Mouse (Mus musculus): ENCODE measurements around the gene Exoc3l2. TPM values are rescaled to one million over a fixed set of nuclear protein-coding genes. Genes with fewer than 3 reads are reported as not detected.
"Not testable (repeated sequence)": the region's sequence is repeated elsewhere in the genome, so short reads cannot be mapped to it uniquely, and the experiment has no call there.

Gene Exoc3l2
- total RNA-seq, 2 experiments from 2014 or later: 0.79 to 1.1 TPM

DNA sequence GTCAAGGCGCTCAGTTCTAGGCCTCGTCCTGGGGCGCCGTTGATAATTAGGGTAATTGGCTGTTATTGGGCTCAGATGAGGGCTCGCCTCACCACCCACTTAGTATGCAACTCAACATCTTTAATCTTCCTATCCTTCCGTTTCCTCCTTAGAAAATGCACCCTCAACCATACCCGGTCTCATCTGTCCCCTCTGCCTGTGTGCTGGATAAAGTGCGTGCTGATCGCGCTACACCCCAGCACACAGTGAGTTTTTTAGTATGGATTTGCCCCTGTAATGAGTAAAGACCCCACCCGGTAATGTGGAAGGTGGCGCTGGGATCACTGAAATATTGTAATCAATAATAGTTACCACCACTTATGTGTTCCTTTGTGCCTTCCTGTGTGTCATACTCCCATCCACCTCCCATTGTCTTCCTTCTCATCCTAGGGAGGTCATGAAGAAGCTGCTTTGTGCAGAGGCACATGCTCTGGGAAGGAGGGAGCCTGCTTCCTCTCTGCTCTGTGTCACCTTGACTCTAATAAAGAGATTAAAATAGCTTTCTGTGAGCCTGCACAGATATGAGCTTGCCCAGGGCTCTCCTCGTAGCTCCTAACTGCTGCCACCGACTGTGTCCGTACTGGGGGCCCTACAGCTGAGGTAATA is 45.9 kb downstream of the Exoc3l2 start:
- intact Hi-C loops (cut with DNase I): no loop called here
- no peak for DNase-seq

DNA sequence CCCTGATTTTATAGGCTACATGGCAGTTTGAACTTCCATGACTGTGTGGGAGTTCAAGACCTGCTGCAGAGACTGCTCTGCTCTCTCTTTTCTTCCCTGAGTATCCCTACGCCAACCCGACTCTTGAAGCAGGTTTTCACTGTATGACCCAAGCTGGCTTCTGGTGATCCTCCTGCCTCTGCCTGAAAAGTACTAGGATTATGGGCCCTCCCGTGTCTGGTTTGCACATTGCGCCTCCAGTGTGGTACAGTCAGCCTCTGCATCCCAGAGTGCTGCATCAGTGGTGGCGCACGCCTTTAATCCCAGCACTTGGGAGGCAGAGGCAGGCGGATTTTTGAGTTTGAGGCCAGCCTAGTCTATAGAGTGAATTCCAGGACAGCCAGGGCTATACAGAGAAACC is 46.7 kb downstream of the Exoc3l2 start:
- intact Hi-C loops (cut with DNase I): no loop called here

DNA sequence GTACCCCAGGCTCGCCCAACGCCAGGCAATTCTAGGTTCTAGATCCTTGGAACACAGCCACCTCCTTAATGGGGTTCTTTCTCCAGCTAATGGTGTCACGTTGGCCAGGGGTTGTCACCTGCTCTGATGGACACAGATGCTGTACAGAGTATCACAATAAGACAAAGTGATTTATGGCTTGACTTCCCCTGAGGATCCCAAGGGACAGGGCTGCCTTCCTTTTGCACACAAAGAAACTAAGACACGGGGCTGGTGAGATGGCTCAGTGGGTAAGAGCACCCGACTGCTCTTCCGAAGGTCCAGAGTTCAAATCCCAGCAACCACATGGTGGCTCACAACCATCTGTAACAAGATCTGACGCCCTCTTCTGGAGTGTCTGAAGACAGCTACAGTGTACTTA is 48.8 kb downstream of the Exoc3l2 start:
- DNase-seq; intact Hi-C loops (cut with DNase I): not testable (repeated sequence)

More for the DNA sequence above, 46.7 kb downstream of the Exoc3l2 start:
- DNase-seq: no peak

DNA sequence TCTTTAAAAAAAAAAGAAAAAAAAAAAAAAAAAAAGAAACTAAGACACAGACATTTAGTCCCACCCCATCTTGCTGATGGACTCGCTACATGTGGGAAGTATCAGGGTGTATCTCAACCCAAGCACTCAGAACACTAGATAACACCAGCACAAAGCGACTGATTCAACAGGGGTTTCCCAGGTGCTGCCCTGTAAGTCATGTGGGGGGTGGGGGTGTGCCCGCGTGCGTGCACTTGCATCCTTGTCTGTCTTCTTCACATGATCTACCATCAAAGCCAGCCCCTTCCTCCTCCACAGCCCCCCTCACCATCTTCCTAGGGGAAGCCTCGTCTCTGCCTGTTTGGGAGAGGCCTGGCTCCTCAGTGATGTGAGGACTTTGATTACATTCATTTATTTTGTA is 49.2 kb downstream of the Exoc3l2 start:
- intact Hi-C loops (cut with DNase I): no loop called here
- DNase-seq: no peak

DNA sequence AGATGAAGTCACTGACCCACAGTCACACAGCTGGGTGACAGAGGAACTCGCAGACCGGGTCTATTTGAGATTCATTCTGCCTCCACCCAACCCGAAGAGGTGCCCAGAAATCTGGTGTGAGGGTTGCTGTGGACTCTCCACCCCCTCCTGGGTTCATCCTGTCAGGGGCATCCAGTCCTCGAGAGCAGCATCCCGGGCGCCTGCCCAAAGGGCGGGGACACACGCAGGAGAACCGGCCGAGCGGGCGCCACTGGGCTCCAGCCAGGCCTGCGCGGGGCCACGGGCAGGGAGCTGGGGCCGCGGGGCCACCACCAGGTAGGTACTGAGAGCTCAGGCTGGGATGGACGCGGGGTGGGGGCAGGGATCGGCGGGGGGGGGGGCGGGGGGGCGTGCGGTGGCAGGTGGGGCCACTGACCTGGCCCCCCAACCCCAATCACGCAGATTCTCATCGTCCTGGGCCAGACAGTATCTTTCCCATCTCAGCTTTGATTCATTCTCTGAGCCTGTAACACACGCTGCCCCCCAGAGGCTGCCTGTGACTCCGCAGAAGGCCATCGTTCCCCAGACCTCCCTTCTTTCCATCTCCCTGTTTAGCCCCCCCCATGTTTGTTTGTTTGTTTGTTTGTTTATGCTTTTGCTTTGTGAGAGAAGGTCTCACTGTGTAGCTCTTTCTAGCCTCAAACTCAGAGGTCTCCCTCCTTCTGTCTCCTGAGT is 54.7 kb downstream of the Exoc3l2 start, which contains the start of gene Nkpd1:
Gene Nkpd1, plus strand, starts transcription at position 187 of the 714 bp plus-strand sequence.
- DNase-seq: no peak
- intact Hi-C loops (cut with DNase I): loop anchor here (2.0 kb wide), 1 partner anchor 75 kb away; no protein-coding TSS in a partner anchor

DNA sequence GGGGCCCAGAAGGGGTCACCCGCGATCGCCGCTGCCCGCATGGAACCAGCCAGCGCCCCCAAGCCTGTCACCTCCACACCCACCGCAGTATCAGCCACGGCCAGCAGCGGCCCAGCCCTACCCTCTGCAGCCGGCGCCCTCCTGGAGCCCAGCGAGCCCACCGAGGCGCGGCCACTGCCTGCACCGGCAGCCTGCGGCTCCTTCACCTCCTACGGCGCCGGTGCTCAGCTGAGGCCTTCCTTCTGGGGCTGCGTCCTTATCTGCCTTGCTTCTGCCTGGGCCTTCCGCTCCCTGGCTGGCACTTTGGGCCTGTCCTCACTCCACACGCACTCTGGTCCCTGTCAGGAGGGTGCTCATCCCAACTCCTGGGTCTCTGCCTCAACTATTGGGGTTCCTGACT is 56.9 kb downstream of the Exoc3l2 start:
- intact Hi-C loops (cut with DNase I): no loop called here
- DNase-seq: no peak

DNA sequence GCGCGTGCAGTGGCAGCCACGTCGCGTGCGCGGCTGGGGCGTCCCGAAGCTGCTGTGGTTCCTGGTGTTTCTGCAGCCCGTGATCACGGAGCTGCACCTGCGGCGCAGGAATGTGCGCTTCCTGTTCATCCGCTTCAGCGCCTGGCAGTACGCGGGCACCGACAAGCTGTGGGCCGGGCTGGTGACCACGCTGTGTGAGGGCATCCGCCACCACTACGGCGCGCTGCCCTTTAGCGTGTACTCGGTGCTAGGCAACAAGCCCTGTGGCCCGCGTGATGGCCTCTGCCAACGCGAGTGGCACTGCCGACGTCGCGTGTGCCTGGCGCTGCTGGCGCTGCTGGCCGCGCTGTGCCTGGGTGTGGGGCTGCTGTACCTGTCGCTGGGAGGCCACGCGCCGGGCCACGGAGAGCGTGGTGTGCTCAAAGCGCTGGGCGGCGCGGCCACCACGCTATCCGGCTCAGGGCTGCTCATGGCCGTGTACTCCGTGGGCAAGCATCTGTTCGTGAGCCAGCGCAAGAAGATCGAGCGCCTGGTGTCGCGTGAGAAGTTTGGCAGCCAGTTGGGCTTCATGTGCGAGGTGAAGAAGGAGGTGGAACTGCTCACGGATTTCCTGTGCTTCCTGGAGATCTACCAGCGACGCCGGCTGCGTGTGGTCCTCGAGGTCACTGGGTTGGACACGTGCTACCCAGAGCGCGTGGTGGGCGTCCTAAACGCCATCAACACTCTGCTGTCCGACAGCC is 60.1 kb downstream of the Exoc3l2 start:
- intact Hi-C loops (cut with DNase I): no loop called here
- DNase-seq: no peak

DNA sequence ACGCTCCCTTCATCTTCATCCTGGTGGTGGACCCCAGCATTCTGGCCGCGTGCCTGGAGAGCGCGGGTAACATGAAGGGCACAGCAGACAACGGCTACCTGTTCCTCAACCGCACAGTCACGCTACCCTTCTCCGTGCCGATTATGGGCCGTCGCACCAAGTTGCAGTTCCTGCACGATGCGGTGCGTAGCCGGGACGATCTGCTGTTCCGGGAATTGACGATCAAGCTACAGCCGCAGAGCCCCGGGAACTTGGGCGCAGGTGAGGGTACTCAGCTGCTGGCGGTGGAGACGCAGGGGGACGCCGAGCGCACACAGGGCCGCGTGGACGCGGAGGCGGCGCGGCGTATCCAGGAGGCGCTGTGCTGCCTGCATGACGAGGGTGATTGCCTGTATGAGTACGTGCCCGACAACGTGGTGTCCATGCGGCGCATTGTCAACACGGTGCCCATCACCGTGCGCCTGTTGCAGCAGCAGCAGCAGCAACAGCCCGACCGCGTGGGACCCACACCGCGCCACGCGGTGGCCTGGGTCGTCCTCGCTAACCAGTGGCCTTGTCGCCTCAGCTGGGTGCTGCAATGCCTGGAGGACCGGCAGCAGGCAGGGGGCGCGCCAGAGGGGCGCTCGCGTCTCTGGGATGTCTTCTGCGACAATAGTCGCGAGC is 60.8 kb downstream of the Exoc3l2 start:
- peak; percentile 65 to 70 for DNase-seq
- intact Hi-C loops (cut with DNase I): no loop called here

DNA sequence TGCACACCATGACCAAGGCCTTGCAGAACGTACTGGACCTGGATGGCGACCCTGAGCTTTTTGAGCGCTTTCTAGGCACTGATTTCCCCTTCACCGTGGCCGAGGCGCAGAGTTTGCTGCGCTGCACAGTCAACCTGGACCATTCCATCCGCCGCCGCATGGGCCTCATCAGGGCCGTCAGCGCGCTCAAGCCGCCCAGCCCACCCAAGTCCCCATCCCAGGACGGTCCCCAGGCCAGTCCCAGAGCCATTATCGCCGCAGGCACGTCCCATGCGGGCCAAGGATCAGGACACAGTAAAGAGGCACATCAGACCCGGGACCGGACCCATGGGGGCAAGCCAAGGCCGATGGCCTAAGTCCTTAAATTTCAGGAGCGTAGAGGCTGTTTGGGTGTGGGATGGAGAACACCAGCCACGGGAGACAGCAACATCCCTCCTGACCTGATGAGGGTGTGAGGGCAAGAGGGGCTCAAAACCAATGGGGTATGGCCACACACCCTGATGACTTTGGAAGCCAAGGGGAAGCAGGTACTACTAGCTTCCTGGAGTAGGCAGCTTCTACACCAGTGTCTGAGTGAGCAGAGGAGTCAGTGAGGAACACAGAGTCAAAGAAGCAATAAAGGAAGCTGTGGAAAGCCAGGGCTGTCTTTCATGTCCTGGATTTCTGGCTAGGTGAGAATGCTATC is 61.4 kb downstream of the Exoc3l2 start:
- no peak for DNase-seq
- intact Hi-C loops (cut with DNase I): no loop called here

DNA sequence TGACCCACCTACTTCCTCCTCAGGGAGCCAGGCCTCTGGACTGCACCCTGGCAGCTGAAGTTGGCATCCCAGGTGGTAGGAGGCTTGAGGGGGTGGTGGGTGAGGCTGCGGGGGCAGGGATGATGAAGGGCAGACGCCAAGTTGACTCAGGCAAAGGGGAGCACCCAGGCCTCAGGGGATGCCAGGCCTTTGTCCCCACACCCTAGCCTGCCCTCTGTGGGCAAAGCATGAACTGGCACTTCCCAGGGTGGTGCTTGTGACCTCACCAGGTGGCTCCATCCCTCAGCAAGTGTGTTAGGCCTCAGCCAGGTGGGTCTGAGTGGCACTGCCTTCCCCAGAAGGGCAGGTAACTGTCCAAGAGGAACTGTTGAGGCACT is 62.0 kb downstream of the Exoc3l2 start:
- intact Hi-C loops (cut with DNase I): no loop called here
- DNase-seq: no peak

DNA sequence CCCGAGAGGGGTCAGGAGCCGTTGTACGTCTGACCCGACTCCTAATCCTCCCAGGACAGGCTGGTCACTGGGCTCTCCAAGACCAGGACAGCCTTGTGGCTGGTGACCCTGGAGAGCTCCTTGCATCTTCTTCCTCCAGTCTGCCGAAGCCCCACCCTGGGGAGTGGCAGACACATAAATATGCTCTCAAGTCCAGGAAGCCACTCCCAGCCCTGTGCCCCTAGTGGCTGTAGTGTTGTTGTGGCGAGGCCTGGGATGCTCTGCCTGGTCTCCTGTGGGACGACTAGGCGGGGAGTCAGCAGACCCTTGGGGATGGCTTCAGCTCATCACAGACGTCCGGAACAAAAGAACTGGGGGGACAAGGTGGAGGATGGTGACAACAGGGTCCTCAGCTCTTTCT is 67.9 kb downstream of the Exoc3l2 start:
- no peak for DNase-seq
- intact Hi-C loops (cut with DNase I): no loop called here

DNA sequence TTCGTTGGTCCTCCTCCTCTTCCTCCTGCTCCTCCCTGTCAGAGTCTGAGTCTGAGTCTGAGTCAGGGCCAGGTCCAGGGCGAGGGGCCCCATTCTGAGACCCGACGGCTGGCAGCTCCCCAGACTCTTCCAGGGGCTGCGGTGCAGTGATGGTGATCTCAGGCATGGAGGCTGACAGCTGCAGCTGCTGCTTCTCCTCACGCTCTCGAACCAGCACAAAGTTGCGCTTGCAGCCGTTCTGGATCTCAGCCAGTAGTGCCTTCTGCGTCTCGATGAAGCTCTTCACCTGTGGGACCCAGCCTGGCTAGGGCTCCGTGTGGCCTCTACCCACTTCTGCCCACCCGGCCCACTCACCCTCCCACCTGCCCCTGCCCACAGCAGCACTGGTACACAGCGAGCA is 69.1 kb downstream of the Exoc3l2 start:
- intact Hi-C loops (cut with DNase I): no loop called here

DNA sequence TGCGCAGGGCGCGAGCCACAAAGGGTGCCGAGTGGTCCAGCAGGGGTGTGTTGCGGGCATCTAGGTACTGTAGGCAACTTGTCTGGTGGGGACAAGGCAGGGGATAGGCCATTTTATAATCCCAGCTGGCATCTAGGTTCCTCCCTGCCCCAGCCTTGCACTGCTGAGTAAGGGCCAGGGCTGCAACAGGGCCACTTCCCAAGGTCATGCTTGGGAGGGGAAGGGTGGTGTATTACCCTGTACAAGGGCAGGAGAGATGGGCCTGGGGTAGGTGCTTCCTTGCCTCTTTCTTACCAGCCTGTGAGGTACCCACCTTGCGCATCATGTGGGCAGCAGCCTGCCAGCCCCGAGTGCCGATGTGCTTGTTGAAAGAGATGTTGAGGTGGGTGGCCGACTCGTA is 71.5 kb downstream of the Exoc3l2 start:
- intact Hi-C loops (cut with DNase I): no loop called here
- no peak for DNase-seq

More for the DNA sequence above, 69.1 kb downstream of the Exoc3l2 start:
- no peak for DNase-seq

DNA sequence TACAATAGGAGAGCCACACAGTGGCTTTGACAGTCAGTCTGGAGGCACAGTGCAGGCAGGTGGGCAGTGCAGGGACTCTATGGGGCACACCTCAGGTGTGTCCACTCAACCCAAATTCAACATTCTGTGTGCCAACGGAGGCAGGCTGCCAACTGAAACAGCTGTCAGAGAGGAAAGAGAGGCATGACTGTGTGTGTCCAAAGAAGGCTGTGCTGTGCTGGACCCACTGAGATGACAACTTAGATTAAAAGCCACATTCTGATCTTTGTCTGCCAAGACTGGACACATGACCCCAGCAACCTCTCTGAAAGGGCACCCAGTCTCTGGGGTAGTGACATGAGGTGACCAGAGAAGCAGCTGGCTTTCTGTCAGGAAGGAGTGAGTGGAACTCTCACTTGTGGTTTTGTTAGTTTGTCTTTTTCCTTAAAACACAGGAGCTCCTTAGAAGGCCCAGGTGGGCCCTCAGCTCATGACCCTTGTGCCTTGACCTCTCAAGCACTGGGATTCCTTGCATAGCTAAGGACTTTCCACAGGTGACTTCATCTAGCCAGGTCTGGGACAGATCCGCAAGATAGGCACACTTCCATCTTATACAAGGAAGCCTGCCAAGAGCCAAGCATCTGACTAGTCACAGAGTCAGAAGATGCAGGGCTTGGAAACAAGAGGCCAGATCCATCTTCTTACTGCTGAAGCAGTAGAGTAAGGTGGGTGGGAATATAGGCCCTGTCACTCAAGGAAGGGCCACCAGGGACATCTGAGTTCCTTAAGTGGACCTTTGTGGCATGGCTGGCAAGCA is 77.8 kb downstream of the Exoc3l2 start:
- DNase-seq: no peak
- intact Hi-C loops (cut with DNase I): no loop called here

DNA sequence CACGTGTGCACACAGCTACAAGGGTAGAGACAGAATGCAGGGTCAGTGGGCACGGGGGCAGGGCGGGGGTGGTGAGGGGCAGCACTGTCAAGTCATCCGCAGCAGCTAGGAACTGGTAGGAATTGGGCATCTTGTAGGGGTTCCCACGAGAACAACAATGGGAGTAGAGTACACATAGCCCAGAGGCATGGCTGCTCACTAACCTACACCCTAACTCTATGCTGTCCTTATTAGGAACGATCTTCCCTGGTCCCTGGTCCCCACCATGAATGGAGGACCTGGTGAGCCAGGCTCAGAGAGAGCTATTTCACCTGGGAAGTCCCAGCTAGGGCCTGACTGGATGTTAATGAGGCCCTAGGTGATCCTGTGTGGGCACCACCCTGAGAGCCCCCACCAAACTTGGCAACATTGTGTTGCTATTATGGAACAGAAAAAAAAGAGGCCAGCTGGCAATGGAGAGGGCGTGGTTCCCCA is 78.6 kb downstream of the Exoc3l2 start:
- intact Hi-C loops (cut with DNase I): no loop called here
- no peak for DNase-seq

DNA sequence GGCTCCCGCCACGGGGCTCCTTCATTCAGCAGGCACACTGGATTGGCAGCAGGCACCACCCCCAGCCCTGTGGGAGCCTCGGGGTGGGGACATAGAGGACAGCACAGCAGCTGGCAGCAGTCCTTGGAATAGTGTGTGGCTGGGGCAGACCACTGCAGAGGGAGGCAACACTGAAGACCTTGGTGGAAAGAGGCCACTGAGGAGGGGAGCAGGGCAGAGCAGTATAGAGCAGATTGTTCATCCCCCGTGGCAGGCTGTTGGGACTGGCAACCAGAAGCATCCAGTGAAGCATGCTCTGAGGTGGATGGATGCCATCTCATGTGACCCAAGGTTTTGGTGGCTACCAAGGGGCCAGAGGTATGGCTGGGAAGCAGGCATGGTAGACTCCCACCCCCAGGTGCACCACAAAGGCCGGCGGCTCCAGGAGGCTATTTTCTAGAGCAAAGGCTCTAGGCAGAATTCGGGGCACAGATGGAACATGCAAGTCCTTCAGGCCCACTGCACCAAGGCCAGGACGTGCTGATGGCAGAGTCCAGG is 79.1 kb downstream of the Exoc3l2 start:
- intact Hi-C loops (cut with DNase I): no loop called here
- DNase-seq: peak in 1 of 2 experiments; percentile 26

DNA sequence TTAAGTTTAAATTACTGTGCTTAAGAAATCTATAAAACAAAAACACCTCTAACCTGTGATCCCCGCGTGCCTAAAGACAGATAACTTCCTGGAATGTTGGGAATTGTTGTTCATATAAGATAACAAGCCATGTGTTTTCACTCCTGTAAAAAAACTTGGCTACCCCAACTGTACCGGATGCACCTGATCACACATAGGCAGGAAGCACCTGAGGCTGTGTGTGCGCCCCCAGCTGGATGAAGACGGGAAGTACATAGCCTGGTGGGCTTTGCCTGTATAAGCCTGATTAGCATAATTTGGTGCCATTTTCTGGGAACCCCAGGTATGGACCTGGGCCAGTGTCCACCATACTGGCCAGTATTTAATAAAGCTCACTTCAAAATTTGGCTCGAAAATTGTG is 80.5 kb downstream of the Exoc3l2 start:
- peak in 1 of 2 experiments; percentile 48 for DNase-seq
- intact Hi-C loops (cut with DNase I): no loop called here

DNA sequence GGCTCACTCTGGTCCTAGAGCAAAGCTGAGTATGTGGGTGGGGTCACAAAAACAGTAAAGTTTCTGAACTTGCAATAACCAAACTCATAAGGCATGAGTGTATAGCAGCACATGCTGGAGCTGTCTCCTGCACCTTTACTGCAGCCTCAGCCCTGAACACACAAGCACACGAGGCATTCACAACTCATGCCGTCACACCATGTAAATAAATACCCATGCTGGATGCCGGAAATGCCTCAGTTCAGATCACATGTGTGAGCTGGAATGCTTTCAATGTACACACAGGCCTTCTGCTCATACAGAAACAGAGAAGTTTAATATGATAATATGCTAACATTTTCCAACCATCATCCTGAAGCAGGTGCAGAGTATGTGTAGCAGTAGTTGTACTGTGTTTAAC is 82.9 kb downstream of the Exoc3l2 start:
- no peak for DNase-seq
- intact Hi-C loops (cut with DNase I): no loop called here
